Mouse (Mus musculus): ENCODE measurements around the gene Cdc42ep3. TPM values are rescaled to one million over a fixed set of nuclear protein-coding genes. Genes with fewer than 3 reads are reported as not detected.

The Cdc42ep3 gene
- polyA plus RNA-seq, 1 experiment from 2014 or later: 45.7 TPM

- Histone ChIP-seq H3K27me3 (replicated peaks) (no peaks in the 10 kb centered on the region), H3K4me2 (replicated peaks) (no peak overlapping the region), H3K27ac (no peak overlapping the region), H3K9ac (no peak overlapping the region), H3K4me3 (replicated peaks) (no peak overlapping the region), H3K4me1 (replicated peaks) (no peaks in the 10 kb centered on the region), H3K9me3 (no peaks in the 10 kb centered on the region), H3K36me3 (no peaks in the 10 kb centered on the region)
- no peak for ATAC-seq
- 84% methylated on average over 3 of the region's 3 CpGs for WGBS
Observed at GRCm38 (mm10) chr17:79337494-79337893, 17.4 kb downstream of the Cdc42ep3 start.

GRCm38 (mm10) chr17:79334701-79335100, 20.2 kb downstream of the Cdc42ep3 start:
- no peak for ATAC-seq
- H3K36me3 ChIP-seq: no peaks in the 10 kb centered on the region
- no peak overlapping the region for H3K4me3 ChIP-seq (replicated peaks)
- WGBS: 84% methylated on average over 11 of the region's 11 CpGs
- no peak overlapping the region for H3K4me2 ChIP-seq (replicated peaks)
- no peak overlapping the region for H3K9ac ChIP-seq
- no peaks in the 10 kb centered on the region for H3K4me1 ChIP-seq (replicated peaks)
- H3K27me3 ChIP-seq (replicated peaks): no peaks in the 10 kb centered on the region
- no peaks in the 10 kb centered on the region for H3K9me3 ChIP-seq
- no peak overlapping the region for H3K27ac ChIP-seq

- no peaks in the 10 kb centered on the region for H3K9me3 ChIP-seq
- H3K4me3 ChIP-seq (replicated peaks): no peak overlapping the region
- no peak overlapping the region for H3K4me2 ChIP-seq (replicated peaks)
- H3K9ac ChIP-seq: no peak overlapping the region
- no peak for ATAC-seq
- 84% methylated on average over 9 of the region's 9 CpGs for WGBS
- no peaks in the 10 kb centered on the region for H3K36me3 ChIP-seq
- no peak overlapping the region for H3K27ac ChIP-seq
- no peaks in the 10 kb centered on the region for H3K27me3 ChIP-seq (replicated peaks)
- no peaks in the 10 kb centered on the region for H3K4me1 ChIP-seq (replicated peaks)
Observed at GRCm38 (mm10) chr17:79333650-79334049, 21.2 kb downstream of the Cdc42ep3 start.

- H3K27ac ChIP-seq: no peak overlapping the region
- H3K9ac ChIP-seq: no peak overlapping the region
- H3K9me3 ChIP-seq: no peaks in the 10 kb centered on the region
- H3K4me3 ChIP-seq (replicated peaks): no peak overlapping the region
- ATAC-seq: no peak
- no peaks in the 10 kb centered on the region for H3K27me3 ChIP-seq (replicated peaks)
- WGBS: 84% methylated on average over 3 of the region's 3 CpGs
- no peak overlapping the region for H3K4me2 ChIP-seq (replicated peaks)
- H3K36me3 ChIP-seq: no peaks in the 10 kb centered on the region
- H3K4me1 ChIP-seq (replicated peaks): no peaks in the 10 kb centered on the region
Observed at GRCm38 (mm10) chr17:79332864-79333263, 22.0 kb downstream of the Cdc42ep3 start.

- Histone ChIP-seq H3K4me1 (replicated peaks) (no peaks in the 10 kb centered on the region), H3K27me3 (replicated peaks) (no peaks in the 10 kb centered on the region), H3K27ac (no peak overlapping the region), H3K9ac (no peak overlapping the region), H3K36me3 (no peaks in the 10 kb centered on the region), H3K9me3 (no peaks in the 10 kb centered on the region), H3K4me2 (replicated peaks) (no peak overlapping the region), H3K4me3 (replicated peaks) (no peak overlapping the region)
- ATAC-seq: no peak
- WGBS: 96% methylated on average over 2 of the region's 2 CpGs
Observed at GRCm38 (mm10) chr17:79330397-79330796, 24.5 kb downstream of the Cdc42ep3 start.

- no peak for ATAC-seq
- Histone ChIP-seq H3K9me3 (no peaks in the 10 kb centered on the region), H3K9ac (no peak overlapping the region), H3K36me3 (no peaks in the 10 kb centered on the region), H3K27ac (no peak overlapping the region), H3K4me2 (replicated peaks) (no peak overlapping the region), H3K27me3 (replicated peaks) (no peaks in the 10 kb centered on the region), H3K4me3 (replicated peaks) (no peak overlapping the region), H3K4me1 (replicated peaks) (no peaks in the 10 kb centered on the region)
- 79% methylated on average over 4 of the region's 4 CpGs for WGBS
Observed at GRCm38 (mm10) chr17:79326868-79327376, 28.0 kb downstream of the Cdc42ep3 start.

- Histone ChIP-seq H3K4me2 (replicated peaks) (no peak overlapping the region), H3K9ac (no peak overlapping the region), H3K4me1 (replicated peaks) (0 out of 2 replicates have a peak, but pooled peaks cover 3% of the 10 kb centered on the region), H3K36me3 (no peaks in the 10 kb centered on the region), H3K27ac (0 out of 2 replicates have a peak overlapping the region, but pooled peaks have one; percentile 40), H3K9me3 (no peaks in the 10 kb centered on the region), H3K27me3 (replicated peaks) (no peaks in the 10 kb centered on the region), H3K4me3 (replicated peaks) (no peak overlapping the region)
- peak; percentile 53 for ATAC-seq
- 43% methylated on average over 12 of the region's 12 CpGs for WGBS
Observed at GRCm38 (mm10) chr17:79317085-79317751, 37.7 kb downstream of the Cdc42ep3 start.

- Histone ChIP-seq H3K27ac (no peak overlapping the region), H3K27me3 (replicated peaks) (no peaks in the 10 kb centered on the region), H3K4me2 (replicated peaks) (no peak overlapping the region), H3K4me1 (replicated peaks) (0 out of 2 replicates have a peak, but pooled peaks cover 3% of the 10 kb centered on the region), H3K9me3 (no peaks in the 10 kb centered on the region), H3K4me3 (replicated peaks) (no peak overlapping the region), H3K9ac (no peak overlapping the region), H3K36me3 (no peaks in the 10 kb centered on the region)
- no peak for ATAC-seq
- 79% methylated on average over 4 of the region's 4 CpGs for WGBS
Observed at GRCm38 (mm10) chr17:79315415-79316094, 39.3 kb downstream of the Cdc42ep3 start.

- no peaks in the 10 kb centered on the region for H3K27me3 ChIP-seq (replicated peaks)
- no peak overlapping the region for H3K4me3 ChIP-seq (replicated peaks)
- no peaks in the 10 kb centered on the region for H3K4me1 ChIP-seq (replicated peaks)
- no peaks in the 10 kb centered on the region for H3K9me3 ChIP-seq
- no peak overlapping the region for H3K9ac ChIP-seq
- 89% methylated on average over 1 of the region's 1 CpGs for WGBS
- ATAC-seq: no peak
- H3K4me2 ChIP-seq (replicated peaks): no peak overlapping the region
- no peak overlapping the region for H3K27ac ChIP-seq
- H3K36me3 ChIP-seq: no peaks in the 10 kb centered on the region
Observed at GRCm38 (mm10) chr17:79310465-79310864, 44.4 kb downstream of the Cdc42ep3 start.

GRCm38 (mm10) chr17:79309506-79309905, 45.4 kb downstream of the Cdc42ep3 start:
- H3K9me3 ChIP-seq: no peaks in the 10 kb centered on the region
- no peak overlapping the region for H3K4me2 ChIP-seq (replicated peaks)
- H3K4me1 ChIP-seq (replicated peaks): no peaks in the 10 kb centered on the region
- H3K4me3 ChIP-seq (replicated peaks): no peak overlapping the region
- no peaks in the 10 kb centered on the region for H3K36me3 ChIP-seq
- H3K27me3 ChIP-seq (replicated peaks): no peaks in the 10 kb centered on the region
- no peak overlapping the region for H3K27ac ChIP-seq
- 96% methylated on average over 1 of the region's 1 CpGs for WGBS
- no peak for ATAC-seq
- H3K9ac ChIP-seq: no peak overlapping the region

GRCm38 (mm10) chr17:79305644-79306043, 49.2 kb downstream of the Cdc42ep3 start:
- H3K9ac ChIP-seq: no peak overlapping the region
- no peaks in the 10 kb centered on the region for H3K9me3 ChIP-seq
- no peaks in the 10 kb centered on the region for H3K27me3 ChIP-seq (replicated peaks)
- H3K4me1 ChIP-seq (replicated peaks): no peaks in the 10 kb centered on the region
- 86% methylated on average over 7 of the region's 7 CpGs for WGBS
- H3K4me3 ChIP-seq (replicated peaks): no peak overlapping the region
- no peak for ATAC-seq
- H3K36me3 ChIP-seq: no peaks in the 10 kb centered on the region
- no peak overlapping the region for H3K27ac ChIP-seq
- H3K4me2 ChIP-seq (replicated peaks): no peak overlapping the region

GRCm38 (mm10) chr17:79303744-79304497, 51.0 kb downstream of the Cdc42ep3 start:
- 83% methylated on average over 17 of the region's 17 CpGs for WGBS
- ATAC-seq: no peak
- no peaks in the 10 kb centered on the region for H3K9me3 ChIP-seq

More at GRCm38 (mm10) chr17:79303744-79304497, 51.0 kb downstream of the Cdc42ep3 start:
- Histone ChIP-seq H3K27ac (no peak overlapping the region), H3K4me3 (replicated peaks) (no peak overlapping the region), H3K27me3 (replicated peaks) (no peaks in the 10 kb centered on the region), H3K4me1 (replicated peaks) (no peaks in the 10 kb centered on the region), H3K36me3 (no peaks in the 10 kb centered on the region), H3K4me2 (replicated peaks) (no peak overlapping the region), H3K9ac (no peak overlapping the region)
